8 mouse cellular contexts compared by ENCODE assay signal in genomic region chr9:113708361-113709280, GRCm38 (mm10). TPM values are rescaled to one million over a fixed set of nuclear protein-coding genes. Genes with fewer than 3 reads are reported as not detected.
DNase-seq lines count a peak whose midpoint lies in the region; ATAC-seq and TF ChIP-seq lines count a peak whose summit lies in the region.

No protein-coding gene starts in this region.

- TF ChIP-seq POLR2A in ES-Bruce4 (IDR thresholded peaks at IDR 0.05; ENCODE audit: insufficient read depth, low read length), result no peak

- no peaks in the 10 kb centered on the region for H3K9me3 ChIP-seq in heart, embryonic 12.5 days (replicated peaks)
- H3K9me3 ChIP-seq in ES-Bruce4 (replicated peaks; ENCODE audit: control insufficient read depth, insufficient read depth, low read length, poor library complexity, severe bottlenecking), result no peaks in the 10 kb centered on the region
- H3K9me3 ChIP-seq in hindbrain, embryonic 11.5 days (ENCODE audit: control insufficient read depth, low read length), result no peaks in the 10 kb centered on the region
- no peaks in the 10 kb centered on the region for H3K9me3 ChIP-seq in megakaryocyte, embryonic 14.5 days

- no peaks in the 10 kb centered on the region for H3K27me3 ChIP-seq in heart, embryonic 12.5 days (replicated peaks)
- no peaks in the 10 kb centered on the region for H3K27me3 ChIP-seq in ES-Bruce4 (ENCODE audit: control insufficient read depth, insufficient read depth, low read length, poor library complexity, severe bottlenecking)
- no peaks in the 10 kb centered on the region for H3K27me3 ChIP-seq in hindbrain, embryonic 11.5 days (ENCODE audit: control insufficient read depth, insufficient read depth, low read length)
- peaks cover 16% of the 10 kb centered on the region for H3K27me3 ChIP-seq in megakaryocyte, embryonic 14.5 days (replicated peaks)

- peak; percentile 41; the same call in 1 of the 2 replicates for ATAC-seq in heart, embryonic 12.5 days (ENCODE audit: insufficient number of reproducible peaks, low FRiP score)
- 0 out of 2 replicates have a peak, but pooled peaks have one; percentile 39 for ATAC-seq in hindbrain, embryonic 11.5 days (ENCODE audit: low FRiP score)

- peaks cover 29% of the 10 kb centered on the region for H3K4me1 ChIP-seq in heart, embryonic 12.5 days (replicated peaks)
- no peaks in the 10 kb centered on the region for H3K4me1 ChIP-seq in ES-Bruce4 (ENCODE audit: control insufficient read depth, insufficient read depth, low read length)
- H3K4me1 ChIP-seq in hindbrain, embryonic 11.5 days (replicated peaks; ENCODE audit: control insufficient read depth, insufficient read depth, low read length), result peaks cover 4% of the 10 kb centered on the region; the same call in 1 of the 2 replicates
- peaks cover 37% of the 10 kb centered on the region for H3K4me1 ChIP-seq in megakaryocyte, embryonic 14.5 days

- peak overlapping the region; percentile 97 for H3K27ac ChIP-seq in heart, embryonic 12.5 days (ENCODE audit: poor library complexity, severe bottlenecking)
- H3K27ac ChIP-seq in ES-Bruce4 (ENCODE audit: insufficient read depth, low read length), result no peak overlapping the region
- 0 out of 2 replicates have a peak overlapping the region, but pooled peaks have one; percentile 74 for H3K27ac ChIP-seq in hindbrain, embryonic 11.5 days (ENCODE audit: low read depth, low read length)

- TF ChIP-seq CTCF in ES-Bruce4 (IDR thresholded peaks at IDR 0.05; ENCODE audit: low read depth, low read length), result no peak

- 52% methylated on average over 19 of the region's 19 CpGs for WGBS in heart, embryonic 12.5 days
- 57% methylated on average over 19 of the region's 19 CpGs for WGBS in hindbrain, embryonic 11.5 days

- H3K36me3 ChIP-seq in heart, embryonic 12.5 days, result no peaks in the 10 kb centered on the region; the same call in 1 of the 2 replicates
- H3K36me3 ChIP-seq in ES-Bruce4 (ENCODE audit: control insufficient read depth, insufficient read depth, low read length, poor library complexity, severe bottlenecking), result no peaks in the 10 kb centered on the region
- no peaks in the 10 kb centered on the region for H3K36me3 ChIP-seq in hindbrain, embryonic 11.5 days (ENCODE audit: control insufficient read depth, insufficient read depth, low read length)
- peaks cover 17% of the 10 kb centered on the region for H3K36me3 ChIP-seq in megakaryocyte, embryonic 14.5 days (replicated peaks; ENCODE audit: low read length)

- no peak for DNase-seq in heart, adult 18-20 months
- DNase-seq in hindbrain, embryonic 11.5 days (ENCODE audit: low spot score), result no peak
- DNase-seq in B cell, adult 2 months, result no peak
- no peak for DNase-seq in urinary bladder, postnatal 4 days (ENCODE audit: low spot score in 2 of 2)
- no peak for DNase-seq in cerebellum, adult 9-11 months

- peak overlapping the region; percentile 99 for H3K4me3 ChIP-seq in heart, embryonic 12.5 days
- H3K4me3 ChIP-seq in ES-Bruce4 (ENCODE audit: low read depth, low read length), result peak overlapping the region; percentile 90
- peak overlapping the region; percentile 96 for H3K4me3 ChIP-seq in hindbrain, embryonic 11.5 days (ENCODE audit: low read depth, low read length)
- peak overlapping the region; percentile 98 for H3K4me3 ChIP-seq in megakaryocyte, embryonic 14.5 days (replicated peaks)

- H3K4me2 ChIP-seq in heart, embryonic 12.5 days, result peak overlapping the region; percentile 77
- H3K4me2 ChIP-seq in hindbrain, embryonic 11.5 days (replicated peaks; ENCODE audit: low read depth, low read length), result peak overlapping the region; percentile 78; the same call in 1 of the 2 replicates

- peak overlapping the region; percentile 98 for H3K9ac ChIP-seq in heart, embryonic 12.5 days
- peak overlapping the region; percentile 88 for H3K9ac ChIP-seq in ES-Bruce4 (ENCODE audit: low read depth, poor library complexity, severe bottlenecking)
- H3K9ac ChIP-seq in hindbrain, embryonic 11.5 days (ENCODE audit: low read depth, low read length), result peak overlapping the region; percentile 98; the same call in 1 of the 2 replicates

- no peak for TF ChIP-seq EP300 in ES-Bruce4 (IDR thresholded peaks at IDR 0.05; ENCODE audit: insufficient read depth, low read depth, low read length)

RNA-seq across cellular contexts. Expression of gene Pdcd6ip, which starts 0.6 kb away (rescaled TPM):
- polyA plus RNA-seq in heart, embryonic 12.5 days (2016; fragmentation: Nextera tagmentation; extraction: Ambion mirVana), result 80.8 and 81.7 TPM in 2 replicates
- 10 to 100 TPM; 59.2 to 66.5 TPM for total RNA-seq in heart, adult 18-20 months (2021)
- polyA plus RNA-seq in ES-Bruce4 (2011; ENCODE audit: insufficient read depth, insufficient read length, low read depth, missing spikeins), result 133 TPM in 2 replicates
- polyA plus RNA-seq in hindbrain, embryonic 11.5 days (2014; fragmentation: Nextera tagmentation; extraction: Ambion mirVana), result 48.7 and 50.9 TPM in 2 replicates
- polyA plus RNA-seq in megakaryocyte, embryonic 14.5 days (2012; ENCODE audit: insufficient read depth, low replicate concordance), result 335 and 525 TPM in 2 replicates

RNA-seq across cellular contexts. Expression of gene Clasp2, which starts 32.7 kb away (rescaled TPM):
- polyA plus RNA-seq in heart, embryonic 12.5 days (2016; fragmentation: Nextera tagmentation; extraction: Ambion mirVana), result 34.2 and 38.1 TPM in 2 replicates
- total RNA-seq in heart, adult 18-20 months (2021), result 10 to 100 TPM; 56.2 to 63.4 TPM
- polyA plus RNA-seq in ES-Bruce4 (2011; ENCODE audit: insufficient read depth, insufficient read length, low read depth, missing spikeins), result 70.3 and 71.5 TPM in 2 replicates
- 53.0 and 57.9 TPM in 2 replicates for polyA plus RNA-seq in hindbrain, embryonic 11.5 days (2014; fragmentation: Nextera tagmentation; extraction: Ambion mirVana)
- 1.4 TPM in 2 replicates for polyA plus RNA-seq in megakaryocyte, embryonic 14.5 days (2012; ENCODE audit: insufficient read depth, low replicate concordance)

Comparison
In these comparisons a context has a peak if more than half of its experiments do, and no peak if none do; other contexts are left out.
1. RNA of gene Clasp2, which starts 32.7 kb away (polyA plus RNA-seq): 70.3 to 71.5 TPM in ES-Bruce4, 53.0 to 57.9 TPM in hindbrain, embryonic 11.5 days and 34.2 to 38.1 TPM in heart, embryonic 12.5 days; 1.4 TPM in megakaryocyte, embryonic 14.5 days; every median in the first group is over 10 times any median in the second.
2. Peak in every context shown above with its lines, with median percentiles within 50 percentile points of each other: H3K4me3 ChIP-seq and H3K9ac ChIP-seq.